Mouse (Mus musculus) embryonic fibroblast, embryonic 13.5 days (primary cell): Measurements from ENCODE around the gene Ugt1a9.

Experiments
- CTCF ChIP-seq: IDR thresholded peaks from 2 replicates; pipeline ENCODE4 v1.5.1; 2011; ENCODE audit warnings: mild to moderate bottlenecking, control low read depth, low read length, moderate library complexity, borderline replicate concordance; ENCODE audit not compliant: insufficient read depth
- POLR2A ChIP-seq: IDR thresholded peaks from 2 replicates; pipeline ENCODE4 v1.6.1; 2011; ENCODE audit warnings: low read depth, mild to moderate bottlenecking, control low read depth, low read length, moderate library complexity

- TF ChIP-seq POLR2A (no peak), CTCF (no peak)
These were observed 95.1 kb downstream of the Ugt1a9 start, which contains the start of gene Ugt1a5 for GRCm38 (mm10) chr1:88165711-88166110.
